Mouse (Mus musculus) embryonic fibroblast, embryonic 13.5 days (primary cell): ENCODE measurements around the gene Ago3.

Experiments used
- CTCF ChIP-seq: IDR thresholded peaks from 2 replicates; pipeline ENCODE4 v1.5.1; 2011; ENCODE audit warnings: mild to moderate bottlenecking, control low read depth, low read length, moderate library complexity, borderline replicate concordance; ENCODE audit not compliant: insufficient read depth
- POLR2A ChIP-seq: IDR thresholded peaks from 2 replicates; pipeline ENCODE4 v1.6.1; 2011; ENCODE audit warnings: low read depth, mild to moderate bottlenecking, control low read depth, low read length, moderate library complexity

DNA sequence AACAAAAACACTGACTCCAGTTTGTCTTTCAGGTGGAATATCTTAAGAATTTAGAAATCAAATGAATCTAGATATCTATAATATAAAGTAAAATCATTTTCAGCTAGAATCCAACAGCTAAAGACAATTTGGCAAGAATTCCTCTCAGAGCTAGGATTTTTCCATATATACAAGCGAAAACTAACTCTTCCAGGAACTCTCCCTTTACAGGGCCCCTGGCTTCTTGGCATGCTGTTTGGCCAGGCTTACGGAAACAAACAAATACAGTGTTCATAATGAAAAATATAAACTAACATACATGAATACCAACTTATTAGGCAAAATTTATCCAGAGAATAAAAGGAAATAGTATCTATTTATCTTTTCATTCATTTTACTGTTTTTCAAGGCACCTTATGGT, 5.5 kb downstream of the Ago3 start:
- TF ChIP-seq CTCF = no peak
- no peak for TF ChIP-seq POLR2A
